Mouse (Mus musculus): ENCODE data around the gene Cngb1. TPM values are rescaled to one million over a fixed set of nuclear protein-coding genes. Genes with fewer than 3 reads are reported as not detected.

Gene Cngb1
- polyA plus RNA-seq, 1 experiment from 2014 or later, result 0.18 TPM

DNA sequence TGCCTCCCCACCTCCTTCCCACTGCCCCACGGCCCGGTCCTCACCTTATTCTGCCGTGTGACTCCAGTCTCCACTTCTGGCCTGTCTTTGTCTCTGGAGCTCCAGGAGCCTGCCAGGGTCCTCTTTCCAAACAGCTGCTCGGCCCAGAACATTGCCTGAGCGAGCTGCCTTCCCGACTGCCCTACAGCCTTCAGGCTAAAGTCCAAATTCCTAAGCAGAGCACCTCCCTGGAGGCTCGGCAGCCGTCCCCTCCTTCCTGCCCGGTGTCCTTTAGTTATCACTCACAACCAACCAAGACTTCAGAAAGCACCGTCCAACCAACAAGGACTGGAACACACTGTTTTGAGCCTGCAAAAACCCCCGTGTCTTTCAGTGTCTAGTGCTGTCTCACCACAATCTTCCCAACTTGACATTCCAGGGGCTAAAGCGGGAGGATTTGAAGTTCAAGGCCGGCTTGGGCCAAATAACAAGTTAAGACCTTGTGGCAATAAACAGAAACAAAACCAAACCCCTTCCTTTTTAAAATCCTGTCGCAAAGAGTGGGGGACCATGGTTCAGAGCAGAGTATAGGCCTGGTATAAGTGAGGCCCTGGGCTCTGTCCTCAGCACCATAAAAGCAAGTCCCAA lies 103.6 kb downstream of the Cngb1 start, which contains the start of gene Kifc3:
Kifc3 (minus strand) TSS at position 164 of the 627 bp plus-strand sequence.
- Histone ChIP-seq H3K4me2 (replicated peaks) (no peak within 1 kb of the TSS), H3K9me3 (no peaks in the 10 kb centered on the region), H3K4me3 (no peak within 1 kb of the TSS), H3K27me3 (no peaks in the 10 kb centered on the region), H3K27ac (replicated peaks) (no peak within 1 kb of the TSS), H3K4me1 (peaks cover 10% of the 10 kb centered on the region), H3K36me3 (no peaks in the 10 kb centered on the region), H3K9ac (replicated peaks) (no peak within 1 kb of the TSS)
- WGBS, result 75% methylated on average over 14 of the region's 14 CpGs
- ATAC-seq (replicated peaks), result no peak

DNA sequence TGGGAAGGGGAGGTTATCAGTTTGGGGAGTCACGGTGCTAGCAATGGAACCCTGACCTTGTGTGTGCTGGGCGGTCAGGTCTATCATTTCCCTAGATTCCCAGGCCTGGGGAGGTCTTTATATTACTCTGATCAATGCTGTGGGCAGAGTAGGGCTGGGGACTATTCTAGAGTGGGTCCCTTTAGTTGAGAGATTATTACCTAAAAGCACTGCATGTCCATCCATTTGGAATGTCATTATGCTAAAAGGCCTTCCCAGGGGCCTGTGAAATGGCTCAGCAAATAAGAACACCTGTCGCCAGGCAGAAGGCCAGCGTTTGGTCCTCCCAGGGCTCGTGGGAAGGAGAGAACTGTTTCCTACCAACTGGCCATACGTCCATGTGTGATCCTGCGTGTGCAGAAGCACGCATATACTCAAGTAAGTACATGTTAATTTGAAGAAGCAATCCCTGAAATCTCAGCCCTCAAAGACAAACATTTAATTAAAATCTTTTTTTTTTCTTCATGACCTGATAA lies 104.3 kb downstream of the Cngb1 start:
- Histone ChIP-seq H3K4me2 (replicated peaks) (no peak overlapping the region), H3K4me1 (peaks cover 10% of the 10 kb centered on the region), H3K27ac (replicated peaks) (no peak overlapping the region), H3K9me3 (no peaks in the 10 kb centered on the region), H3K9ac (replicated peaks) (no peak overlapping the region), H3K36me3 (no peaks in the 10 kb centered on the region), H3K4me3 (no peak overlapping the region), H3K27me3 (no peaks in the 10 kb centered on the region)
- no peak for ATAC-seq (replicated peaks)
- 79% methylated on average over 8 of the region's 8 CpGs for WGBS

GRCm38 (mm10) chr8:95201491-95201890 lies 104.9 kb downstream of the Cngb1 start:
- Histone ChIP-seq H3K4me3 (no peak overlapping the region), H3K9ac (replicated peaks) (no peak overlapping the region), H3K4me1 (peaks cover 9% of the 10 kb centered on the region), H3K36me3 (no peaks in the 10 kb centered on the region), H3K27ac (replicated peaks) (no peak overlapping the region), H3K27me3 (no peaks in the 10 kb centered on the region), H3K9me3 (no peaks in the 10 kb centered on the region), H3K4me2 (replicated peaks) (no peak overlapping the region)
- no peak for ATAC-seq (replicated peaks)
- 46% methylated on average over 7 of the region's 7 CpGs for WGBS

GRCm38 (mm10) chr8:95200001-95200405 lies 106.4 kb downstream of the Cngb1 start:
- Histone ChIP-seq H3K36me3 (no peaks in the 10 kb centered on the region), H3K4me3 (no peak overlapping the region), H3K9me3 (no peaks in the 10 kb centered on the region), H3K4me1 (0 out of 2 replicates have a peak, but pooled peaks cover 3% of the 10 kb centered on the region), H3K27me3 (no peaks in the 10 kb centered on the region), H3K9ac (replicated peaks) (no peak overlapping the region), H3K4me2 (replicated peaks) (no peak overlapping the region), H3K27ac (replicated peaks) (no peak overlapping the region)
- ATAC-seq (replicated peaks), result no peak
- WGBS, result 82% methylated on average over 9 of the region's 9 CpGs

DNA sequence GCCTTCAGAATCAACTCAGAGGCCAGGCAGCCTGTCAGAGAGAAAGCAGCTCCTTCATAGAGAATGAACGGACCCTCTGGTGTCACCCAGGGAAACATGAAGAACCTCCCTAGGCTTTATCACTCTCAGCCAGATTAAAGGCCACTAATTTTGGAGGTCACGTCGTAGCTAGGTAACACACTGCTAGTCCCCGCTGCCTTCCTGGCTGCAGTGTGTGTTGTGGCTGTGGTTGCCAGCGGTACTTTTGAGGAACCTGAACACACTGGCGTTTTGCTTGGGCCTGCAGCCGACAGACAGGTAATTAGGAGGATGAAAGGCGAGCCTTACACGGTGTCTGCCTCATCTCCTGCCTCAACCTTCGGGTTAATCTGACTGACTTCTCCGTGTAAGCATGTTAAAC lies 110.7 kb downstream of the Cngb1 start:
- Histone ChIP-seq H3K27me3 (no peaks in the 10 kb centered on the region), H3K9ac (replicated peaks) (no peak overlapping the region), H3K36me3 (no peaks in the 10 kb centered on the region), H3K4me2 (replicated peaks) (no peak overlapping the region), H3K4me1 (no peaks in the 10 kb centered on the region), H3K27ac (replicated peaks) (no peak overlapping the region), H3K4me3 (no peak overlapping the region), H3K9me3 (no peaks in the 10 kb centered on the region)
- no peak for ATAC-seq (replicated peaks)
- 75% methylated on average over 11 of the region's 11 CpGs for WGBS

DNA sequence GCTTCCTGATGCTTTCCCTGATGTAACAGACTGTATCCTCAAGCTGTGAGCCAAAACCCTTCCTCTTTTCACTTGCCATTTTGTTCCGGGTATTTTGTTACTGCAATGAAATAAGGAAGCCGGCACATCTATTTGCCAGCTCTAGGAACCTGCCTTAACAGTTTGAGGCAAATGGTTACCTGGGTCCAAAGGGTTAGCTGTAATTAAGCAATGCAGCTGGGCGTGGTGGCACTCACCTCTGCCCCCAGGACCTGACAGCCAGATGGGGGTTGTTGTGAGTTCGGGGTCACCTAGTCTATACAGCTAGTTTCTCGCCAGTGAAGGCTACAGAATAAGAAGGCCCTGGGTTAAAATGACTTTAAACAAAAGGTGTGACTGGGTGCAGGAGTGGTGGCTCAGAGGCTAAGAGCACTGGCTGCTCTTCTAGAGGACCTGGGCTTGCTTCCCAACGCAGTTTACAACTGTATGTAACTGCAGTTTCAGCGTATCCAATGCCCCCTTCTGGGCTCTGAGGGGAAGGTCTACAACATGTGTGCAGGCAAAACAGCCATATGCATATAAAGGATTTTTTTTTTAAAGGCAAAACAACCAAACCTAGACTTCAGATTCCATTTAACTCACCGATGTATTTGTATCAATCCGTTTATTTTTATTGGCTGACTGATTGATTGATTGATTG lies 114.7 kb downstream of the Cngb1 start:
- no peak for ATAC-seq (replicated peaks)
- no peak overlapping the region for H3K27ac ChIP-seq (replicated peaks)
- H3K4me3 ChIP-seq, result no peak overlapping the region
- H3K27me3 ChIP-seq, result no peaks in the 10 kb centered on the region
- no peak overlapping the region for H3K9ac ChIP-seq (replicated peaks)
- H3K4me1 ChIP-seq, result no peaks in the 10 kb centered on the region
- no peak overlapping the region for H3K4me2 ChIP-seq (replicated peaks)
- 91% methylated on average over 9 of the region's 9 CpGs for WGBS
- no peaks in the 10 kb centered on the region for H3K36me3 ChIP-seq
- H3K9me3 ChIP-seq, result no peaks in the 10 kb centered on the region

Other genes starting within 250 kb of the Cngb1 start
- gene Katnb1, start 225.4 kb downstream of the Cngb1 start, polyA plus RNA-seq (2015; fragmentation: Nextera tagmentation; extraction: Ambion mirVana), result 41.8 and 42.3 TPM in 2 replicates
- 16.0 and 20.7 TPM in 2 replicates for gene Kifc3, start 103.8 kb downstream of the Cngb1 start, polyA plus RNA-seq (2015; fragmentation: Nextera tagmentation; extraction: Ambion mirVana)
- gene Tepp, start 4.0 kb upstream of the Cngb1 start, polyA plus RNA-seq (2015; fragmentation: Nextera tagmentation; extraction: Ambion mirVana), result 1.3 and 1.4 TPM in 2 replicates
- gene Zfp319, start 25.4 kb upstream of the Cngb1 start, polyA plus RNA-seq (2015; fragmentation: Nextera tagmentation; extraction: Ambion mirVana), result 18.6 and 19.8 TPM in 2 replicates
- gene Usb1, start 25.7 kb upstream of the Cngb1 start, polyA plus RNA-seq (2015; fragmentation: Nextera tagmentation; extraction: Ambion mirVana), result 44.4 and 45.9 TPM in 2 replicates
- gene Mmp15, start 45.7 kb upstream of the Cngb1 start, polyA plus RNA-seq (2015; fragmentation: Nextera tagmentation; extraction: Ambion mirVana), result 13.8 and 15.0 TPM in 2 replicates
- 131 and 141 TPM in 2 replicates for gene Cfap20, start 128.3 kb upstream of the Cngb1 start, polyA plus RNA-seq (2015; fragmentation: Nextera tagmentation; extraction: Ambion mirVana)
- 9.8 and 10.6 TPM in 2 replicates for gene Csnk2a2, start 183.5 kb upstream of the Cngb1 start, polyA plus RNA-seq (2015; fragmentation: Nextera tagmentation; extraction: Ambion mirVana)
- 0.95 and 2.0 TPM in 2 replicates for gene Ccdc113, start 227.5 kb upstream of the Cngb1 start, polyA plus RNA-seq (2015; fragmentation: Nextera tagmentation; extraction: Ambion mirVana)

All from forebrain, embryonic 15.5 days (tissue).